Mouse (Mus musculus) heart, embryonic 12.5 days (tissue): ENCODE measurements around the gene Aig1. TPM values are rescaled to one million over a fixed set of nuclear protein-coding genes. Genes with fewer than 3 reads are reported as not detected.

Source experiments
- ATAC-seq: fragments of 200-750 bp; cut with Nextera tagmentation; 2 replicates; pipeline ENCODE4 v1.8.0; 2017; ENCODE audit warnings: moderate TSS enrichment, moderate library complexity; ENCODE audit not compliant: insufficient number of reproducible peaks, low FRiP score
- H3K27ac ChIP-seq: fragments of 300-500 bp; sonication (generic); 2 replicates; pipeline ENCODE4 v1.5.1; 2016; ENCODE audit warnings: mild to moderate bottlenecking, moderate library complexity; ENCODE audit not compliant: poor library complexity, severe bottlenecking
- H3K27me3 ChIP-seq: fragments of 300-500 bp; sonication (generic); replicated peaks from 2 replicates; pipeline ENCODE4 v1.6.1; 2016; ENCODE audit warnings: mild to moderate bottlenecking, moderate library complexity
- H3K36me3 ChIP-seq: fragments of 300-500 bp; sonication (generic); 2 replicates; pipeline ENCODE4 v1.6.1; 2016; ENCODE audit warnings: mild to moderate bottlenecking, moderate library complexity
- H3K4me1 ChIP-seq: fragments of 300-500 bp; sonication (generic); replicated peaks from 2 replicates; pipeline ENCODE4 v1.6.1; 2016; ENCODE audit warnings: mild to moderate bottlenecking
- H3K4me2 ChIP-seq: fragments of 300-500 bp; sonication (generic); 2 replicates; pipeline ENCODE4 v1.6.1; 2016; ENCODE audit warnings: mild to moderate bottlenecking, moderate library complexity
- H3K4me3 ChIP-seq: fragments of 300-500 bp; sonication (generic); 2 replicates; pipeline ENCODE4 v1.5.1; 2016; ENCODE audit warnings: mild to moderate bottlenecking
- H3K9ac ChIP-seq: fragments of 300-500 bp; sonication (generic); 2 replicates; pipeline ENCODE4 v1.6.1; 2016; ENCODE audit warnings: mild to moderate bottlenecking, moderate library complexity
- H3K9me3 ChIP-seq: fragments of 300-500 bp; sonication (generic); replicated peaks from 2 replicates; pipeline ENCODE4 v1.6.1; 2016; ENCODE audit warnings: mild to moderate bottlenecking, moderate library complexity
- WGBS: fragments of 180-500 bp; shearing (Covaris S2); methylation state at CpG from one replicate; pipeline ENCODE4 v1.1.7; 2016; 5-methylcytosine and 5-hydroxymethylcytosine counted together
- polyA plus RNA-seq: library from polyadenylated mRNA; unstranded; fragments of >200 nt; fragmentation: Nextera tagmentation; extraction: Ambion mirVana; gene quantifications from 2 replicates; pipeline ENCODE4 v1.2.1, GENCODE M21; 2016

Gene Aig1
- polyA plus RNA-seq, 1 experiment from 2014 or later: 46.6 TPM

DNA sequence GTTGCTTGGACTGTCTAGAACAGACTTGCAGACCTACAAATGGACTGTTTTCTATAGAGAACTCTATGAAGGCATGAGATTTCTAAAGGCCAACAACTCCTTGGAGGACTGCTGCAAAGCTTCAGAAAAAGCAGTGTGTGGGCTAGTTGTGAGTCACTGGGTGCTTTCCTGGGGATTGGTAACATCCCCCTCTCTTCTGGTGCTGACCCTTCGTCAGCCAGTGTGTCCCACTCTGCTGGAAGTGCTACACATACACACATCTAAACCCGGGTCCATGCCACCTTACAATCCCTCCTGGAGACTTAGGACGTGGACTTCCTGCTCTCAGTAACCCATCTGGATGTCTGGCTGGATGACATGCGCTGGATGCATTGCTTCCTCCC, 6.2 kb upstream of the Aig1 start:
- Histone ChIP-seq H3K4me2 (no peak overlapping the region), H3K4me1 (no peaks in the 10 kb centered on the region; the same call in 1 of the 2 replicates), H3K4me3 (no peak overlapping the region), H3K36me3 (no peaks in the 10 kb centered on the region), H3K27ac (no peak overlapping the region), H3K9me3 (no peaks in the 10 kb centered on the region), H3K27me3 (no peaks in the 10 kb centered on the region), H3K9ac (no peak overlapping the region)
- 65% methylated on average over 4 of the region's 4 CpGs for WGBS
- no peak for ATAC-seq

DNA sequence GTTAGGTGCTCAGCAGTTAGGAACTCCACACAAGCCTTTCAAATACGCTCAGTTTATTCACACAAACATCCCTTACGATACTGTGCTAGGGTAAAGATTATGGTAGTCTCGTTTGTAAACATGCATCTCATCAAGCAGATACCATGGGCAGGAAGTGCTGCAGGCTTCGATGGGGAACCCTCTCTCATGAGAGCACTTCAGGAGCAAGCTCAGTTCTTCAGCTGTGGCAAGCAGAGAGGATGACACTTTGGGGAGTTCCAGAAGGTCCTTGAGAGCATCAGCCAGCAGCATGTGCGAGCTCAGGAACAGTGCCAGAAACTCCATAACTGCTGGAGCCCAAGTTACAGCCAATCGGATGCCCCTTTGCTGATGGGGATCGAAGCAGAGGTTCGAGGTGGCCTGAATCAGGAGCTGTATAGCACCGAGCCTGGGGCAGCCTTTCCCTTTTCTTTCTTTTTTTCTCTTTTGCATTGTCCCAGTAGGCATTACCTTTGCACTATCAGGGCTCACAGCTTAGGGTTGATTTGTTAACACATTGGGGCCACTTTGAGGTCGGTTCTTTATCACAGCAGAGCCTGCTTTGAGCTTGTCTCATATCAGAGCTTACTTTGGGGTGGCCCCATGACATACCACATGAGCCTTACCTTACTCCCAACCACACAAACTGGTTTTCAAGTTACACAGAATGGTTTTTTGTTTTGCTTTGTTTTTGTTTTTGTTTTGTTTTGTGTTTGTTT, 5.7 kb upstream of the Aig1 start:
- Histone ChIP-seq H3K27me3 (no peaks in the 10 kb centered on the region), H3K27ac (no peak overlapping the region), H3K4me1 (peaks cover 1% of the 10 kb centered on the region; the same call in 1 of the 2 replicates), H3K9ac (no peak overlapping the region), H3K4me2 (no peak overlapping the region), H3K36me3 (no peaks in the 10 kb centered on the region), H3K4me3 (no peak overlapping the region), H3K9me3 (no peaks in the 10 kb centered on the region)
- WGBS: 62% methylated on average over 10 of the region's 10 CpGs
- ATAC-seq: no peak

DNA sequence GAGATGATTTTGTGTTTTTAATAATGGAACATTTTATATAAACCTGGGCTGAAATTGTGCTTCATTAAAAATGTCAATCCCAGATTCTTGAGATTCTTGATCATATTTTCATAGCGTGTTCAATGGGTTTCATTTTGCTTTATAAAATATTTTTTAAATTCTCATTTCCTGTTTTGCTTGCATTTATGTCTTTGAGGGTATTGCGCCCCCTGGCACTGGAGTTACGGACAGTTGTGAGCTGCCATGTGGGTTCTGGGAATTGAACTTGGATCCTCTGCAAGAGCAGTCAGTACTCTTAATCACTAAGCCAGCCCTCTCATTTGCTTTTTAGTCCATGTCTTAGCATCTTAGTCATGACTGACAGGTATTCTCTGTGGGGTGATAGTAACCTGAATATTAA, 1.8 kb upstream of the Aig1 start:
- no peaks in the 10 kb centered on the region for H3K36me3 ChIP-seq
- H3K4me3 ChIP-seq: no peak overlapping the region
- no peaks in the 10 kb centered on the region for H3K27me3 ChIP-seq
- no peak for ATAC-seq
- no peak overlapping the region for H3K4me2 ChIP-seq
- peaks cover 22% of the 10 kb centered on the region for H3K4me1 ChIP-seq
- no peak overlapping the region for H3K9ac ChIP-seq
- 83% methylated on average over 3 of the region's 3 CpGs for WGBS
- no peaks in the 10 kb centered on the region for H3K9me3 ChIP-seq
- no peak overlapping the region for H3K27ac ChIP-seq

DNA sequence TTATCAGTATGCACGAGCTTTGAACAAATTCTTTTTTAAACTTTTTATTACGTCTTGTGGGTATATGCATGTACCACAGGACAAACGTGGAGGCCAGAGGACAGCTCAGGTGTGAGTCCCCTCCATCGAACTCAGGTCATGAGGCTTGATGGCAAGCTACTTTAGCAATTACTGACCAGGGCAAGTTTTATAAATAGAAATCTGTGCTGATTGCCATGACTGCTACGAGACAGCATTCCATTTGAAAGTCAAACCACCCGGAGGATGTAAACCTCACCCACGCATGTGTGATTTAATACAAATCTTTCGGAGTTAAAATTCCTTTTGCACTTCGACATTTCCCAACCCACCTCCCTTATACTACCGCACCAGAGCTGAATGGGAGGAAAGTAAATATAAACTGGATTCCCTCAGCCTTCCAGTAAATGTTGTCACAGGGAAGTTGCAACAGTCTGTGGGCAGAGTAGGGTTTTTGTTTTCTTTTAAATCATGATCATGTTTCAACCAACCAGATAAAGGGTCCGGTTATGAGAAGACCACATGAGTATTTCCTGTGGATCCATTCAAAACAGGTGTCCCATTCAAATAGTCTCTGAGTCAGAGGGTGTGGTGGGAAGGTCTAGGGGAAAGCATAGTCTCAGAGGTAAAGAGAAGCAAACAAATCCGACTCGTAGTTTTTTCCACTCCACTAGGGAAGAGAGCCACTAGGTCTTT, 699 bp upstream of the Aig1 start:
- Histone ChIP-seq H3K36me3 (no peaks in the 10 kb centered on the region), H3K4me3 (peak overlapping the region; percentile 94), H3K4me1 (peaks cover 22% of the 10 kb centered on the region), H3K9me3 (no peaks in the 10 kb centered on the region), H3K27me3 (no peaks in the 10 kb centered on the region), H3K4me2 (peak overlapping the region; percentile 92), H3K27ac (peak overlapping the region; percentile 72; the same call in 1 of the 2 replicates), H3K9ac (peak overlapping the region; percentile 86; the same call in 1 of the 2 replicates)
- ATAC-seq: no peak
- 40% methylated on average over 13 of the region's 13 CpGs for WGBS

DNA sequence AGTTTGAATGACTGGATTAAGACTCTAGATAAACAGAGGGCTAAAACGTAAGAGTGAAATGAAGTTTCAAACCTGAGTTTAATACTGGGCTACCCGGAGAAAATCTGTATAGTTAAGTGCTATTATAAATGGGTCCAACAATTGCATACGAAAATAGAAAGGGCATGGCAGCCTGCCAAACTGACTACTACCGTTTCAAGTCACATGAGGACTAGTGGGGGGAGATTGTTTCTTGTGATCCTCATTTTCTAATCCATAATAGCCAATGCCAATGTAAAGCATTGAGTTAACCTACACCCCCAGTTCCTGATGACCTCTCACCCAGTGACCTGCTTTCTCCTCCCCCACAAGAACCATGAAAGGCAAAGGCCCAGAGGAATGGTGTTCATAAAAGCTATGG, 2.4 kb downstream of the Aig1 start:
- H3K9ac ChIP-seq: no peak overlapping the region
- peaks cover 28% of the 10 kb centered on the region for H3K4me1 ChIP-seq
- no peak overlapping the region for H3K27ac ChIP-seq
- ATAC-seq: no peak
- H3K36me3 ChIP-seq: no peaks in the 10 kb centered on the region
- H3K27me3 ChIP-seq: no peaks in the 10 kb centered on the region
- H3K4me3 ChIP-seq: no peak overlapping the region
- H3K9me3 ChIP-seq: no peaks in the 10 kb centered on the region
- no peak overlapping the region for H3K4me2 ChIP-seq
- 39% methylated on average over 4 of the region's 4 CpGs for WGBS

DNA sequence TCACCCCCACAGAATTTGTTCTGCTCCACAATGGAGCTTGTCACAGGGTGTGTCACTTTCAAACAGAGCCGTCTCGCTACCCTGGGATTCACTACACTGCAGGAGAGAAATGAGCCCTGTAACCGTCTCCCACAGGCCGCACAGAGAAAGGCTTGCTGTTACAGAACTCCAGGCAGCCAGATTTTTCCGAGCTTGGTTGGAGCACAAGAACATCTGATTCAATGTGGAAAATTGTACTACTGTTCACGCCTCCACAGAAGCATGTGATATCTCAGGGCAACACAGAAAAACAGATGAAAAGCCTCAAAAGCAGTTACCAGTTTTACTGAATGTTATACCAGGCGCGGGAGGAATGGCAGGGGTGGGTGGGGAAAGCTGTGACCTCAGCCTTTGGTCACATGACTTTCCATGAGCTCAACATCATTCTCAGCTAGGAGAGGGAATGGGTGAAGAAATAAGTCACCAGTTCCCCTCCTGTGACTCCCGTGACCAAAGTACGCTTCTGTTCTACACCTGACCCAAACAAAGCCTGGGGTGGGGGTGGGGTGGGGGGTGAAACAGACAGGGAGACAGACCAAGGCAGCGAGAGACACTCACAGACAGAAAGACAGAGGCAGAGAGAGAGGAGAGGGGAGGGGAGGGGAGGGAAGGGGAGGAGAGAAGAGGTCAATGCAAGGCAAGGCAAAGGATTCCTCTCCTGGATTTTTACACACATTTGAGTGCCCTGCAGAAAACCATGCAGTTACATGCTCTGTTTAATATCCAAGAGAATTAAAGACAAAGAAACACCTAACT, 7.5 kb downstream of the Aig1 start:
- no peaks in the 10 kb centered on the region for H3K27me3 ChIP-seq
- peak overlapping the region; percentile 77 for H3K27ac ChIP-seq
- H3K4me3 ChIP-seq: peak overlapping the region; percentile 35
- peak overlapping the region; percentile 60 for H3K4me2 ChIP-seq
- peak overlapping the region; percentile 58 for H3K9ac ChIP-seq
- no peaks in the 10 kb centered on the region for H3K36me3 ChIP-seq
- no peaks in the 10 kb centered on the region for H3K9me3 ChIP-seq
- 21% methylated on average over 11 of the region's 11 CpGs for WGBS
- ATAC-seq: peak; percentile 67
- peaks cover 23% of the 10 kb centered on the region for H3K4me1 ChIP-seq

DNA sequence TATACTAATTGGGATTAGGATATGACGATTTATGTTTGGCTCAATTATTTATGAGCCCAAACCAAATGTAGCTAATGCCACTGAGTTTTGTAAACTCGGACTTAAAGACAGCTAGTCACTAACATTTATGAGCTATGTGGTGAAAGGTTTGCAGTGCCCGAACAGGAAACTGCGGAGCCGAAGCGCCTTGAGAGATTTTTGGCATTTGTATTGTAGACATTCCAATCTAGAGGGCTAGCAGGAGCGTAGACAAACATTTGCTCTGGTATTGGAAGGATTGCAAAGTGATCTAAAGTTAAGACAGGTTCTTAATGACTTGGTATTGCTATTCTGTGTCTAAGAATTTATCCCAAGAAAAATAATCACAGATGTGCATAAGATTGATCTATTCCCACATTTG, 12.3 kb downstream of the Aig1 start:
- WGBS: 71% methylated on average over 7 of the region's 7 CpGs
- Histone ChIP-seq H3K4me1 (peaks cover 12% of the 10 kb centered on the region), H3K27ac (no peak overlapping the region), H3K36me3 (0 out of 2 replicates have a peak, but pooled peaks cover 2% of the 10 kb centered on the region), H3K27me3 (no peaks in the 10 kb centered on the region), H3K4me2 (no peak overlapping the region), H3K9ac (no peak overlapping the region), H3K4me3 (no peak overlapping the region), H3K9me3 (no peaks in the 10 kb centered on the region)
- no peak for ATAC-seq

DNA sequence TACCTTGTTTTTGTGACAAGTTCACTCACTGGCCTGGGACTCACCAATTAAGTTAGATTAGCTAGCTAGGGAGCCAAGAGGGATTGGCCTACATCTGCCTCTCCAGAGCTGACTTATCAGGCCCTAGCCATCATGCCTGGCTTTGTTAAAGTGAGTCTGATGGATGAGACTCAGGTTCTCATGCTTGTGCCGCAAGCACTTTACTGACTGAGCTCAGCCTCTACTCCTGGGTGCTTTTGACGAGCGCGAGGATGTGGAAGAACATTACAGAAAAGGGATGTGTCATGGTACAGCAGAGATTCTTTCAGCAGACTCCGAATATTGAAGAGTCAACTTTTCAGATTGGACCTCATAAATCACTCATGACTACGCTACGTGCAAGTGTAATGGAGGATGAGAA, 12.8 kb downstream of the Aig1 start:
- H3K36me3 ChIP-seq: 0 out of 2 replicates have a peak, but pooled peaks cover 2% of the 10 kb centered on the region
- H3K27ac ChIP-seq: no peak overlapping the region
- no peak overlapping the region for H3K4me2 ChIP-seq
- 81% methylated on average over 7 of the region's 7 CpGs for WGBS
- H3K4me1 ChIP-seq: peaks cover 7% of the 10 kb centered on the region
- no peak overlapping the region for H3K9ac ChIP-seq
- no peaks in the 10 kb centered on the region for H3K27me3 ChIP-seq
- H3K9me3 ChIP-seq: no peaks in the 10 kb centered on the region
- ATAC-seq: no peak
- no peak overlapping the region for H3K4me3 ChIP-seq

DNA sequence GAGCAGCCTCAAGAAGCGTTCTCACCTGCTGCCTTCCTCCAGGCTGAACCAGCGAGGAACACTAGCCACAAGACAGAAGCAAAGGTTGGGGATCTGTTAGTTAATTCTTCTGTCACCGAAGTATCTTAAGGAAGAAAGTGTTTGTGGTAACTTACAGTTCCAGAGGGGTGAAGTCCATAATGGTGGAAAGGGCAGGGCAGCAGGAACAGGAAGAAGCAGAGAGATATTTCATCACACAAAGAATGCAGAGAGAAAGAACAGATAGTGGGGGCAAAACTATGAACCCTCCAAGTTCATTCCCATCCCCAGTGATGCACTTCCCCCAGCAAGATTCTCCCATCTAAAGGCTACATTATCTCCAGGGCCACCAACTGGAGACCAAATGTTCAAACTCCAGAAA, 13.7 kb downstream of the Aig1 start:
- Histone ChIP-seq H3K9ac (no peak overlapping the region), H3K36me3 (0 out of 2 replicates have a peak, but pooled peaks cover 2% of the 10 kb centered on the region), H3K4me2 (no peak overlapping the region), H3K27ac (no peak overlapping the region), H3K9me3 (no peaks in the 10 kb centered on the region), H3K4me1 (peaks cover 6% of the 10 kb centered on the region), H3K27me3 (no peaks in the 10 kb centered on the region), H3K4me3 (no peak overlapping the region)
- 91% methylated on average over 3 of the region's 3 CpGs for WGBS
- no peak for ATAC-seq

DNA sequence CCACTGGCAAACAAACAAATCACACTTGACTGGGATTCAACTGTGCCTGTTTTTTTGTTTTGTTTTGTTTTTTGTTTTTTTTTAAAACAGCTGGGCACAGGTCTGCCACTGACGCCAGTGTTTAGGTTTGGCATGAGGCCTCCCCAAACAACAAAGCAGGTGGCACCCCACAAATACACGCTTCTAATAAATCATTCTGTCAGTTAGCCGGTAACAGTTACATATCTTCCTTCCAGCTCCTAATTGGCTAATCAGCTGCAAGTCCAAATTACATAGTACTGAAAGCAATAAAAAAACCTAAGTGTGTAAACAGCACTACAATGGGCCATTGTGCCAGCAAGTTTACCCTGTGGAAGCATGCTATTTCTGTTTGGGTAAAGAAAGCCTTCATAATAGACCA, 18.7 kb downstream of the Aig1 start:
- Histone ChIP-seq H3K27ac (no peak overlapping the region), H3K4me3 (no peak overlapping the region), H3K4me1 (peaks cover 18% of the 10 kb centered on the region), H3K9me3 (0 out of 2 replicates have a peak, but pooled peaks cover 3% of the 10 kb centered on the region), H3K4me2 (no peak overlapping the region), H3K36me3 (0 out of 2 replicates have a peak, but pooled peaks cover 2% of the 10 kb centered on the region), H3K9ac (no peak overlapping the region), H3K27me3 (no peaks in the 10 kb centered on the region)
- 62% methylated on average over 3 of the region's 3 CpGs for WGBS
- ATAC-seq: no peak

DNA sequence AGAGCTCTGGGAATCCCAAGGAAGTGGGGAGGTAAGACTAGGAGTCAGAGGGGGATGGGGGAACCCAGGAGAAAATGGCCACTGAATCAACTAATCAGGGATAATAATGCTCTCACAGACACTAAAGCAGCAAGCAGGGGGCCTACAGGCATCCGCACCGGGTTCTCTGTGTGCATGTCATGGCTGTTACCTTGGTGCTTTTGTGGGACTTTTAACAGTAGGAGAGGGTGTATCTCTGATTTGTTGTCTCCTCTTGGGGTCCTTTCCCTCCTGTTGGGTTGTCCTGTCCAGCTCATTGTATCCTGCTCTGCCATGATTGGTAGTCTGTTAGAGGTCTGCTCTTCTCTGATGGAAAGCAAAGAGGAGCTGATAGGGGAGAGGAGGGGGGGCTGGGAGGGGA, 19.6 kb downstream of the Aig1 start:
- ATAC-seq: no peak
- H3K36me3 ChIP-seq: 0 out of 2 replicates have a peak, but pooled peaks cover 2% of the 10 kb centered on the region
- no peak overlapping the region for H3K4me3 ChIP-seq
- WGBS: 53% methylated on average over 2 of the region's 2 CpGs
- H3K27me3 ChIP-seq: no peaks in the 10 kb centered on the region
- H3K9me3 ChIP-seq: 0 out of 2 replicates have a peak, but pooled peaks cover 3% of the 10 kb centered on the region
- H3K9ac ChIP-seq: no peak overlapping the region
- H3K4me2 ChIP-seq: no peak overlapping the region
- H3K27ac ChIP-seq: no peak overlapping the region
- peaks cover 20% of the 10 kb centered on the region for H3K4me1 ChIP-seq
